Mouse (Mus musculus) gastrocnemius, postnatal 4 days (tissue): ENCODE data around the gene Zgrf1. TPM values are rescaled to one million over a fixed set of nuclear protein-coding genes. Genes with fewer than 3 reads are reported as not detected.
A peak's percentile ranks its signal among the peaks of the same experiment; 100 is the strongest.

Experiments used
- DNase-seq, 2 experiments: peaks; one replicate each; pipeline ENCODE4 v3.0.0; 2021 to 2022; ENCODE audit warnings: low spot score in 2 of 2, mixed read lengths in 2 of 2
- long read RNA-seq, 2 experiments: library from polyadenylated mRNA; stranded (forward); transcript quantifications; one replicate each; pipeline ENCODE4 v2.0.0; 2021
- total RNA-seq, 2 experiments: library from RNA; stranded (reverse); gene quantifications; 2 replicates each; pipeline ENCODE4 v1.2.3; 2021

The Zgrf1 gene
- 1 to 10 TPM; 6.3 to 8.0 TPM for total RNA-seq
- long read RNA-seq, experiment 1, partial matches to known transcripts: 0 of 3 reads
- long read RNA-seq, experiment 1, other reads (novel, unspliced or antisense): 2 of 3 reads
- long read RNA-seq, experiment 2: 0 reads

DNA sequence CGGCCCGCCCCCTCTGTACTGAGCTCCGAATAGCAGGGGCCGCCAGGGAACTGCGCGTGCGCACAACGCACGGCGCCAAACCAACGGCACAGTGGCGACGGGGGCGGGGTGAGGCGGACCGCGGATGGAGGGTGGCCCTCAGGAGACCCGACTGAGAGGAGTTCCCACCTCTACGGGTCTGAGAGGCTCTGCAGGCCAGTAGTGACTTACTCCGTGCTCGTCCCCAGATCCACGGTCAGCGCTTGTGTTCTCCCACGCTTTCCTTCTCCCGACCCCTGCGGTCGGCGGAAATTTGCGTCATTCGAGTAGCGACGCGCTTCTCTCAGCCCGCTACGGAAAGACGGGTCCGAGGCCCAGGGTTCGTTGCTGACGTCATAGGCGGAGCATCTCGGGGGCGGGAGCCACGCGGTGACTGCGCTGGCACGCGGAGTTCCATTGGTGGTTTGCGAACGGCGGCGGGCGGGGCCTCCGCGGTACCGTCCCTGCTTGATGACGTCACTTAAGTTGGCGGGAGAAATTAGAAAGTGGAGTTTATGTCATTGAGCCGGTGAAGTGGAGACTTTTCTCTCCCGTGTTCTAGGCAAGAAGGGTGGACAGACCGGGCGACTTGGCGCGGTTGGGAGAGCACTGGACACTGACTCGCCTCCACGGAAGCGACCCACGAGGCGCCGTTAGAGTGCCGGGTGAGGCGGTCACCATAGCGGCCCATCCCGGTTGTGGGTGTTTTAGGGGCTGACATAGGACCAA, at the start of gene Zgrf1, which contains the start of gene Larp7:
Zgrf1 (plus strand) TSS at position 517 of the 747 bp plus-strand sequence.
Larp7 (minus strand) TSS at position 377 of the 747 bp plus-strand sequence.
- DNase-seq: peak; percentile 95 to 99

DNA sequence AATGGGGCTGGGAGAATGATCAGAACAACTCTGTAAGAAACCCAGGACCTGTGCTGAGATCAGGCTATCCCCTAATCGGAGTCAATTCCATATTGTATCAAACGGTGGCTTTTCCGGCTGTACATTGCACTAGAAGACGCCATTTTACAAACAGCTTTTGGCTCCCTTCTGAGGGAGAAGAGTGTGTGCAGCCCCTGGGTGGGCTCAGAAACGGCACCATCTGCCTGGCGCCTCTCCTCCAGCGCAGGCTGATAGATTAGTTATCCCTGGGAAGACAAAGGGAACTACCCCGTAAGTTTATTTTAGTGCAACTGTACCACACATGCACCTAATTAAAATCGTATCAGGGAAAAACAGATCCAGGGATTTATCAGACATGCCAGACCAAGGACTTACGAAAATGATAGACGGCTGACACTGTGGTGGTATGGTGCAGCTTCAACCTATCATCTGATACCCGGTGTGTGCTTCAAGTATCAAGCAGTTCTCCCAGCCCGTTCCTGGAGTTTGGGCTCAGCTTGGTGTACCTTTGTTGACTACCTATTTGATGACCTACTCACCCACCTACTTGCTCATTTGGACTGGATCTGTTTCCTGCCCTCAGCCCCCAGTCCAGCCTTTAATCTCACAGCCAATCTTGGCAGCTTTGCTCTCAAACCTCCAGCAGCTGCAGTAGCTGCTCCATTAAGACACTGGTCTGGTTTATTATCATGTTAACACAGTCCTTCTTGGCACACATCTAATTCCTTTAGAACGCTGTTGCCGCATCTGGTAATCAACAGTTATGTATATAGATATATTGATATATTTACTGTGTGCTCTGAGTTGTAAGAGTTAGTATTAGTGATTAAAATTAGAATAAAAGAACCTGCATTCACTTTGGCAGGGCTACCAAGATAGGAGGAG, 45.2 kb upstream of the Zgrf1 start:
- DNase-seq: no peak

DNA sequence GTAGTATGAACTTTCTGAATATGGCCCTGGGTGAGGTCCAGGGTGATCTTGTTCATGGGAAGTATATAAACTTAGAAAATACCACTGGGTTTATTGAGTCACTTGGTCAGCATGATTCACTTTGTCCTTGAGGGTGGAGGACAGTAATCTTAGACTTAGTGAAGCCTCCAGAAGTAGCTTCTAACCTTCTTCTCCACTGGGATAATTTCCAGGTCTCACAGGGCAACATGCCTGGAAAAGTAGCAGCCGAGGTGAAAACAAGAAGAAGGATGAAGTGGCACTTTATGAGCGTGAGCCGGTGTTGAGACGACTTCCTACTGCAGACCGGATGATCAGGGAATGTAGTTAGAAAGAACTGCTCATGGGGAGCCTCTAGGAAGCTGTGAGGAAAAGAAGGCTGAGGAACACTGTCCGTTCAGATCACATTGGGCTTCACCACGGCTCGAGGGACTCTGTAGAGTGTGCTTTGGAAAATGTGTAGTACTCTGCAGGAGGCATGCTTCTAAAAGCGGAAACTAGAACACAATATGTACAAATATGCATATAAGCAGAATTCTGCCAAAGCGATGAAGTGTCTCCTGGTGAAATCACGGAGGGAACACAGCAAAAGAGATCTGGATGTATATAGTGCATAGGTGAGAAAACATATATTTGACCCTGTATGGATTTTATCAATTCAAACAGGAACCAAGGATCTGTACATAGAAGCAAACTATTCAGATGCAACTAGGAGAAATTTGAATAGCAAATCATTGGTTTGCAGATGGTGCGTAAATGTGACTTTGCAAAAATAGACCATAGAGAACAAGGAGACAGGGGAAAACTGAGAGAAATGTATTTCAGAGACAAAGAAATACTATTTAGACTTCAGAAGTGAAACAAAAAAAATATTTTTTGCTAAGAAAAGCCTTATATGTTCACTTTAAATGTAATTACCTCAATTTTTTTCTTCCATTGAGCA, 41.2 kb upstream of the Zgrf1 start:
- no peak for DNase-seq

DNA sequence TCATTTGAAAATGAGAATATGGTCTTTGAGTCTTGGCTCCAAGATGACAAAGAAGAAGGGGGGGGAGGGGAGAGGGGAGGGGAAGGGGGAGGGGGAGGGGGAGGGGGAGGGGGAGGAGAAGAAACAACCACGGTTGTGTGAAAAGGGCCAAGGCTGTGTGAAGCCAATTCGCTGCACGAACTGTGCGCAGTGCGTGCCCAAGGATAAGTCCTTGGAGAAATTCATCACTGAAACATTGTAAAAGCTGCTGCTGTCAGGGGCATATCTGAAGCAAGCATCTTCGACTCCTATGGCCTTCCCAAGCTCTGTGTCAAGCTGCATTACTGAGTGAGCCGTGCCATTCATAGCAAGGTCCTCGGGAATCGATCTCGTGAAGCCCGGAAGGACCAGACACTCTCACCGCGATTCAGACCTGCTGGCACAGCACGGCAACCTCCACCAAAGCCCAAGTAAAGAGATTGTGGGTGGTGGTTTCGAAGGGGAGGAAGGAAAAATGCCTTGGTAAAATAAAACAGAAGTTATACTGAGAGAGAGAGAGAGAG, 40.4 kb upstream of the Zgrf1 start:
- DNase-seq: no peak

DNA sequence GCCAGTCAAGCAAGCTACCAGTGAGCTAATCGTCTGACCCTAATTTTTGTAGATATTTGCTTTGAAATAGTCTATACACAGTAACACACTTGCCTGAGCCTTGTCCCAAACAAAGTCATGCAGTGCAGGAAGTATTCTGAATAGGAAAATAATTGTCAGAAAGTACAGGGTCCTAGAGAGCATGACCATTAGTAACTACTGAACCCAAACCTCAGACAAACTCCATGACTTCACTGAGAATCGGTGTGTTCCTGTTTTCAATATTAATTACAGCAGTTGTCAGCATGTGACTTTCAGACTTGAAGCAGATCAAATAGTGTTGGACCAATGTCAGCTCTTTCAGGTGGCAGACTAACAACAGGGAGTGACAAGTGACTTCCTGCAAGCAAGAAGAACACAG, 39.6 kb upstream of the Zgrf1 start:
- no peak for DNase-seq

DNA sequence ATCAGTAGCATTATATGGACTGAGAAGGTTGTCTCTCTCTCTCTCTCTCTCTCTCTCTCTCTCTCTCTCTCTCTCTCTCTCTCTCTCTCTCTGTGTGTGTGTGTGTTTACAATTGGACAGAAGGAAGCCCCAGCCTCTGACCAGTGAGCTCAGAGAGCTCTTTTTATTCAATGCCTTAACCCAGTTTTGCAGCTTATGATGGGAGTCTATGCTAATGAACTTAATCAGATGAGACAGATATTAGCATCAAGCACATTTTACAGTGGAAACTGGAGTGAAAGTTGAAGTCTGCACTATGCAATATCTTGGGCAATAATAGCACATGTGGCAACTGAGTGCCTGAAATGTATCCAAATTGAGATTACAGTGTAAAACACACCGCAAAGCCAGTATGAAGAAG, 38.0 kb upstream of the Zgrf1 start:
- DNase-seq: no peak

DNA sequence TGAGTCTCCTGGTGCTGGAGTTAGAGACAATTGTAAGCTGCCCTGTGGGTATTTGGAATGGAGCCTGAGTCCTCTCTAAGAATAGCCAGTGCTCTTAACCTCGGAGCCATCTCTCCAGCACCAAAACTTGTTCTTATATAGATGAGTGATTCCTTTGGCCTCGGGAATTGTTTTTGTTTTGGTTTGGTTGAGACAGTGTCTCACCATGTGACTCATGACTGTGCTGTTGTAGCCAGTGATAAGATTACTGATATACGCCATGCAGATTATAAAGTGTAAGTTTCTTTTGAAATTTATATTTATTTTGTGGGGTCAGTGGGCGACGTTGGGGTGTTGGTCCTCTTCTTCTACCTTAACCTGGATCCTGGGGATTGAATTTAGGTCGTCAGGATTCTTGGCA, 33.0 kb upstream of the Zgrf1 start:
- no peak for DNase-seq

DNA sequence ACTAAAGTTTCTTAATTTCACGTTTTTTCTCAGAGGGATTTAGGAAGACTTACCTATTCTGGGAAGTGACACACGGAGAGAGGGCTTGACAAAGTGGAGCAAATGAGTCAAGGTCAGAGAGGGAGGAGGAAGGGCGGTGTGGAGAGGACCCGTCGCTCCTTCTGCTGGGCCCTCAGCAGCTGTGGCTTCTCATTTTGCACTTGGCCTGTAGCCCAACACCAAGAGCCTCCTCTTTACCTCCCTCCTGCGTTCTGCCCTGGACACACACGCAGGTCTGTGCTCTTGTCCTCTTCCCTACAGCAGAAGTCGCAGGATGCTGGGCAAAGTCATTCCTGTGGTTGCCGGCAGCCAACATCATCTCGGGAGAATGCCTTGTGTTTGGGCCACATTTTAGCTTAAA, 32.1 kb upstream of the Zgrf1 start:
- DNase-seq: no peak

DNA sequence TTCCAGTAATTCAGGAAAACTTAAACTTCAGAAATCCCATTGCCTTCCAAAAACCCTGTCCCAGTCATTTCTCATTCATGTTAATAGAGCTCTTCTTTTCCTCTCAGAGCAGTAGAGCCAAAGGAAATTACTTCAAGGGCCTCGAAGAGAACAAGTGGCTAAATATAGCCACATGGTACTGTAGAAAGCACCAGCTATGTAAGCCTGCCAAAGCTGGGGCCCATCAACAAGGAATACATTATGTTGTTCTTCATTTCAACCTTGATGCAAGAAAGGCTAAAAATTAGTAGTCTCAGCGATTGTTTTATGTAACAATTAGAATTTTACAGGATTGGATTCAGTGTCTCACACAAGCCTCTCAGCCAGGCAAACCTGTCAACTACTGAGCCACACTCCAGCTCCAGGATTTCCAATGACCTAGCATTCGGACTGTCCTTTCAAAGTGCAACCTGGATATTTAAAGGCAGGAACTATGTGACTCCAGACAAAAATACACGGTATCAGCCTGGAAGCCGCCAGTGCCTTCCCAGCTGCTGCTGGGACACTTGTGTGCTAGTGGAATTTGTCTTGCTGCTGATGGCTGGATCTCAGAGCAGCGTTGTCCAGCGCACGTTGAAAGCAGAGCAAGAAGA, 28.0 kb upstream of the Zgrf1 start:
- DNase-seq: no peak

DNA sequence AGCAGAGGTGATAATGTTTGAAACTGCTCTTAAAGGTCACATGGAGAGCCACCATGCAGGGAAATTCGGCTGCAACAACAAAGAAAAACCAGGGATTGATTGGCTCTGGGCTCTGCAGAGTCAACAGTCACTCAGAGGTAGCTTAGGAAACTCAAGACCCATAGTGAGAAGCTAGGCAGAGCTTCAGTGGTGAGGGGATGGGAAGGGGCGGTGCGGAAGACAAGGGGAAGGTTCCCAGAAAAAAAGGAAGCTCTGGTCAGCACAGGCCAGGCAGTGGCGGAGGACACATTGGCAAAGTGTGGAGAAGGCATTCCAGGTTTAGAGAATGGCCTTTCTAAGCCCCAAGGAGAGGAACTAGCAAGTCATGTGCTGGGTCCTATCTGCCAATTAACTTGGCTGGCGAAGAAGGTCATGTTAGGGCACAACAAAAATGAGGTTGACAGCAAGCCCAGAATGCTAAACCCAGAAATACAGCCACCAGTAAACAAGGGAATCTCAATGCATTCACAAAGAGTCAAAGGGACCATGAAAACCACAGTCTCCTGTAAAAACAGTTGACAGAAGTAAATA, 25.7 kb upstream of the Zgrf1 start:
- no peak for DNase-seq

DNA sequence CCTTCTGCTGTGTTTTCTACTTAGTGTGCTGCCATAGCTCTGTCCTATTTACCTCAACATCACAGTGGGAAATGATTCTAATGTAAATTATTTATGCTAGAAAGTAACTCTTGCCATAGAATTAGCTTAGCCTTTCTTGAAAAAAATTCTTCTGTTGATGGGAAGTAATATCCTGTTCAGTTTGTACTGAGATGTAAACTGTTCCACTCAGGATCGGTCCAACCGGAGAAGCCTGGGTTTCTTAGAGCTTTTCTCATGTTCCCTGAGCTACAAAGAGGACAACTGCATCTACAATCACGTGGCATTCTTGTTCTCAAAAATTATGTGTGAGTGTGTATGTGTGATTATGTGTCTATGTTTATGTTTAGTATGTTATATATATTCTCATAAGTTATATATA, 24.1 kb upstream of the Zgrf1 start:
- DNase-seq: no peak

DNA sequence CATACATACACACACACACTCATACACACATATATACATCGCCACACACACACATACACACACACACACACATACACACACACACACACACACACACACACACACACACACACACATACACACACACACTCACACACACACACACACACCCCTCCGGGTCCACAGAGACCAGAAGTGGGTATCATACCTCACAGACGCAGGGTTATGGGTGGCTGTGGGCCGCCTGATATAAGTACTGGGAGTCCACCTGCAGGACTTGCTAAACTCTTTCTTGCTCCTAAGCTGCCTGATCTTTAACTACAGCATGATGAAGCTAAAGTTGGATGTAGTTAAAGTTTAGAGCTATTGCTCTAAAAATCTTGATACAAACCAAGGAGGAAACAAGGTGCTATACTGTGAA, 23.5 kb upstream of the Zgrf1 start:
- no peak for DNase-seq

DNA sequence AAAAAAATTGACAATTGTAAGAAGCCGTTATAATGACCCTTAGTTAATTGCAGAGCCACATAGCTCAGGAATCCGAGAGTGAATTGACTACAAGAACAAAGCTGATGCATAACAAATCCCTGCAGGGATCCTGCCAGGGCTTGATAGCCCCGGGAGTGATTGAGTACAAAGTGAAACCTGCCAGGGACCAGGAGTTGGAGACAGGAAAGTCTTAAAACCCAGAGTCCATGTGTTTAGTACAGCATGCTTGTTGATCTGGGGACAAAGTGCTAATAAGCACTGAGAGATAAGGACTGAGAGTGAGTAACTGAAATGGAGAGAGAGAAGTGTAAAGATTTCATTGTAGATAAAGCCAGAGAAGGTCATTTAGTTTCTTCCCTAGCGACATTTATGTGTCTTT, 23.0 kb upstream of the Zgrf1 start:
- DNase-seq: no peak

DNA sequence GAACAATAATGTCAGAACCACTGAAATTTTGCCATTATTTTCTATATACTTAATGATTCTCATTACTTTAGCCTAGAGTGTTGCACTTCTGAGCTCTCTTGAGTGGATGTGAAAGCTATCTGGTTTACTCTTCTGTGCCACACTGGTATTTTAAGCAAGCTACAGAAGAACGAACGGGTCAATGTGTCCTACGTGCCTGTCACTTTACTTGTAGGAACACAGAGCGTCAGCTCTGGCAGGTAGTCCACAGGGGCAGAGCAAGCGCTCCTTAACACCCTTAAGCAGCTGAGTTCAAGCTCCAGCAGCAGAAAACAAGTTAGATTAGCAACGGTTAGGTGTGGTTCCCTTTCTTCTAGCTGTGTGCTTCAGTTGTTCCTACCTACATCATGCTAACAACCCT, 14.1 kb upstream of the Zgrf1 start:
- DNase-seq: no peak

DNA sequence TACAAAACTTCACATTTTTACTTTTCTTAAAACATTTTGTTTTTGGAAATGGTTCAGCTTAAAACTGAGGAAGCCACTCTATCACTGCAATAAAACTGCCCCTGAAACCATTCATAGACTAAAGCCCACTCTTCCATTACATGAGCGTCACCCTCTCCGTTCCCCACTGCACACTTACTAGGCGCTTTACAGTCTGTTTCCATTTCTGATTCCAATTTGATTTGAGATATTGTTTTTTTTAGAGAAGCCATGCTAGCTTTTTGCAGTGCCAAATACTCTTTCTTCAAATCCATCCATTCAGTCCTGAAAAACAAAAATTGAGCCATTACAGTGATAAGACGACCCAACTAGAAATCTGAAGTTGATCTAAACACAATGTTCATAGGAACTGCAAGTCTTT, 9.3 kb upstream of the Zgrf1 start:
- no peak for DNase-seq

DNA sequence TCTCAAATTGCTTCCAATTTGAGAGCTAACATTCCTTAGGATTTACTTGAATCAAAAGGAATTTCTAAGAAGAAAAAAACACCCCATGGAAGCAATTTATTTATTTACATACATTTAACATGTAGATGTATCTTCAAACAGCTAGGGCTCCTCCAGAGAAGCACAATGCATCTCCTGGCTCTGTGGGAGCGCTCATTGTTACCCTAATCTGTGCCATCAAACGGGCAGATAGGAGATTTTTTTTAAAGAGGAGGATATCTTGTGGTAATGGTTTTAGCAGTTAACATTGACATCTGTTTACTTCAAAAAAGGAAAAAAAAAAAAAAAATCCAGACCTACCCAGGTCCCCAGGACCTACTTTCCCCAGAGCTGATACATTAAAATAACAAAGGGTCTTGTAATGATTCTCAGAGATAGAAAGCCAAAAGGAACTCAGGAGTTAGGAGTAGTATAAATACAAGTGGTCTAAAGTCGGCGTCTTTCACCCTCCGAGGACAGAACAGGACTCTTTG, 8.6 kb upstream of the Zgrf1 start:
- DNase-seq: no peak

DNA sequence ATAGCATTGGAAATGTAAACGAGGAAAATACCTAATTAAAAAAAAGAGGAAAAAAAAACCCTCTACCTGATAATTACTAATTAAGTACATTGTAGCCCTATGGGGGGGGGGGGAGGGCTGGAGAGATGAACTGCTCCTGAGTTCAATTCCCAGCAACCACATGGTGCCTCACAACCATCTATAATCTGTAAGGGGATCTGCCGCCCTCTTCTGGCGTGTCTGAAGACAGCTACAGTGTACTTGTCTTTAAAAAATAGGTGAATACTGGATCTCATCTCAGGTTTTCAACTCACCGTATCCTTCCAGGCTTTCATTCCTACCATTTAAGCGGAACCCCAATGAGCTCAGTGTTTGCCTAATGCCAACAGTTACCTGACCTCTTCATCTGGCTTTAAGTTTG, 5.4 kb upstream of the Zgrf1 start:
- no peak for DNase-seq

DNA sequence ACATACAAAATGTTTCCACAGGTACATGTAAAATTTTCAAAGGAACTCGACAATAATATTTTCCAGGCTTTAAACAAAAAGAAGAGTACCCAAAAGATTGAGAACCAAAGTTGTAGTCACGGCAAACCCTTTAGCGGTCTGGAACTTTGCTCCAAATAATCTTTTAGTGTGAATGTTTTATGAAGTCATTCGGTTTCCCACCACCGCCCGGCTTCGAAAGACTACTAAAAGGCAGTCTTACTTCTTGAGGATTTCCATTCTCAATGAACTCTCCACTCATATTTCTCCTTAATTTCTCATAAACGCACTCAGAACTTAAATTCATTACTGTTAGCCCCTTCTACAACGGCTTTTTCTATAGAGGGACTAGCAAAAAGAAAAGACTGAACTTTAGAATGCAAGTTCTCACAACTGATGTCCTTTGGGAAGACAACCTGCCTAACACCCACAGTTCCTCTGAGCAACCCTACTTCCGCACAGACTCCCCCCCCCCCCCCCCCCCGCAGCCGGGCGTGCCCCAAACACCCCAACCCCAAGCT, 786 bp upstream of the Zgrf1 start:
- no peak for DNase-seq

DNA sequence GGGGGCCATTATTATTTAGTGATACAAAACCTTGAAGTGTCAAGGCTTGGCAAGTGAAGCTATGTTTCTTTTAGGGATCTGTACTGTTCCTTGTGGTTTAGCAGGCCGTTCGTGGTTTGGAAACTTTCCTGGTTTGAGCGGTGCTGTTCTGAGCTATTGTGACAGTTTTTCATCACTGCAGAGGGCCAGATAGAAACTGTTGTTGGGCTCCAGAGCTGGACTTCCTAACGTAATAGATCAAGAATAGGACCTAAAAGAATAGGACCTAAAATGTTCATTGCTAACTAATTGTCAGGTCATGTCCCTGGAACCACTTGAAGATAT, 393 bp downstream of the Zgrf1 start:
- no peak for DNase-seq

DNA sequence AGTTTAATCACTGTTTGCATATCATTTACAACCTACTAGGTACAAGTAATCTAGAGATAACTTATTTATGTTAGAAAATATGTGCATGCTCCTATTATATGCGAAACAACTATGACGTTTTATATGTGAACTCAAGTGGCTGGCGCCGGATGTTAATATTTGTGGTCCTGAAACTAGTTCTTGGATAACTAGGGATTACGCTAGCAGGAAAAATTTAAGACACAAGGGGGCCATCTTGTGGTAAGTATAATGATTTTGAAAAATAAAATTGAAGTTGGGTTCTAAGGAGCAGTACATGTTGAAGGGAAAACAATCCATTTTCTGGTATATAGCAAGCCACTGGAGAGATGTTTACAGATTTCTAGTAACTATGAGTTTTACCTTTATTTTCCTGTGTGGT, 1.4 kb downstream of the Zgrf1 start:
- no peak for DNase-seq
